Mouse (Mus musculus) thymus, adult 2 months (tissue): ENCODE results near the gene Golga2. TPM values are rescaled to one million over a fixed set of nuclear protein-coding genes. Genes with fewer than 3 reads are reported as not detected.
A peak's percentile ranks its signal among the peaks of the same experiment; 100 is the strongest.

Experiments used
- DNase-seq: peaks from one replicate; pipeline ENCODE4 v3.0.0; 2021
- H3K27ac ChIP-seq: fragments of 200-500 bp; 2 replicates; pipeline ENCODE4 v1.5.1; 2012; ENCODE audit warnings: low read length, control low read depth; ENCODE audit not compliant: control insufficient read depth, insufficient read depth
- H3K27me3 ChIP-seq: fragments of 200-500 bp; 2 replicates; pipeline ENCODE4 v1.6.1; 2012; ENCODE audit warnings: mild to moderate bottlenecking, low read length, moderate library complexity, mixed read lengths; ENCODE audit not compliant: control insufficient read depth, insufficient read depth
- H3K36me3 ChIP-seq: fragments of 200-500 bp; 2 replicates; pipeline ENCODE4 v1.6.1; 2012; ENCODE audit warnings: mild to moderate bottlenecking, low read length, moderate library complexity; ENCODE audit not compliant: control insufficient read depth, insufficient read depth
- H3K4me1 ChIP-seq: fragments of 200-500 bp; replicated peaks from 2 replicates; pipeline ENCODE4 v1.6.1; 2012; ENCODE audit warnings: low read length; ENCODE audit not compliant: control insufficient read depth, insufficient read depth
- H3K4me3 ChIP-seq: fragments of 200-500 bp; 2 replicates; pipeline ENCODE4 v1.5.1; 2012; ENCODE audit warnings: mild to moderate bottlenecking, low read length, control low read depth, moderate library complexity; ENCODE audit not compliant: control insufficient read depth, insufficient read depth
- CTCF ChIP-seq: fragments of 200-500 bp; IDR thresholded peaks from 2 replicates; pipeline ENCODE4 v1.5.1; 2012; ENCODE audit warnings: mild to moderate bottlenecking, control low read depth, low read length, moderate library complexity, borderline replicate concordance; ENCODE audit not compliant: control insufficient read depth, poor library complexity, insufficient read depth; ENCODE audit errors: extremely low read depth
- POLR2A ChIP-seq: fragments of 200-500 bp; IDR thresholded peaks from 2 replicates; pipeline ENCODE4 v1.6.1; 2012; ENCODE audit warnings: mild to moderate bottlenecking, low read length, control low read depth, moderate library complexity; ENCODE audit not compliant: control insufficient read depth, poor library complexity, insufficient read depth; ENCODE audit errors: extremely low read depth
- WGBS: fragments of 180-500 bp; shearing (Covaris S2); methylation state at CpG from one replicate; pipeline ENCODE4 v1.1.7; 2018; 5-methylcytosine and 5-hydroxymethylcytosine counted together
- polyA plus RNA-seq: library from polyadenylated mRNA; depleted of rRNA; stranded (reverse); fragments of >200 nt; gene quantifications from 2 replicates; pipeline ENCODE4 v1.2.3, GENCODE M21; 2012

The Golga2 gene
- polyA plus RNA-seq, 1 experiment: 36.6 TPM

DNA sequence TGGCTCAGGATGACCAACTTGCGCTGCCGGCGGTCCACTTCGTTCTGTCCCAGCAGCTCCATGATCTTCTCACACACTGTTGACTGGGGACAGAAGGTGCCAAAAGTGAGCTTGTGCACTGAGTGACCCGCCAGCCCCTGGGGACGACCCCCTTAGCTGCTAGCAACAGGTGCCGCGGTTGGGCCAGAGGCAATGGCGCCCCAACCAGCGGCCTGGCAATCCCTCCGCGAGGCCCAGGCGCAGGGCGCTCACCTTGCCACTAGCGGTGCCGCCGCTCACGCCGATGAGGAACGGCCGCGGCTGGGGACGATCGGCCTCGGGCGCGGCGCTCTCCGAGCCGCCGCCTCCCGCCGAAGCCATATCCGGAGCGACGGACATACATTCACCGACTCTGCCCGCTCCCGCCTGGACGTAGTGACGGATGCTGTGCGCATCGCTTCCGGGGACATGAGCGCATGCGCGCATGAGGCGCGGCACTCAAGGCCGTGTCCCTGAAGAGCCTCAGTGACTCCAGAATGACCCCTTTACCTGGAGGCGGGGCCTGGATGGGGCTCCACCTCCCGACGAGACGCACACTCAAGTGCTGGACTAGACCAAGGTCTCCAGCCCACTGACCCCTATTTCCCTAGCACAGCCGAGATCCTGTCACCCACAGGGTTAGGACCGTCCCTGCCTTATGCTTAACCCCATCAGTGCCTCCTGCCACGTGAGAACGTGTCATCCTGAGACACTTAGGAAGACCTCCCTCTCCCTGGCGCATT lies 27.3 kb upstream of the Golga2 start, which contains the start of gene Uck1:
Gene Uck1 (minus strand): TSS at position 503 of the 761 bp plus-strand sequence.
- WGBS: 1% methylated on average over 59 of the region's 59 CpGs
- H3K27ac ChIP-seq: no peak within 1 kb of the TSS
- peak; percentile 89 for DNase-seq
- peaks cover 10% of the 10 kb centered on the region for H3K4me1 ChIP-seq
- peak within 1 kb of the TSS; percentile 72 for H3K4me3 ChIP-seq
- TF ChIP-seq POLR2A (peak; percentile 75), CTCF (no peak)
- H3K36me3 ChIP-seq: peaks cover 12% of the 10 kb centered on the region
- no peaks in the 10 kb centered on the region for H3K27me3 ChIP-seq

DNA sequence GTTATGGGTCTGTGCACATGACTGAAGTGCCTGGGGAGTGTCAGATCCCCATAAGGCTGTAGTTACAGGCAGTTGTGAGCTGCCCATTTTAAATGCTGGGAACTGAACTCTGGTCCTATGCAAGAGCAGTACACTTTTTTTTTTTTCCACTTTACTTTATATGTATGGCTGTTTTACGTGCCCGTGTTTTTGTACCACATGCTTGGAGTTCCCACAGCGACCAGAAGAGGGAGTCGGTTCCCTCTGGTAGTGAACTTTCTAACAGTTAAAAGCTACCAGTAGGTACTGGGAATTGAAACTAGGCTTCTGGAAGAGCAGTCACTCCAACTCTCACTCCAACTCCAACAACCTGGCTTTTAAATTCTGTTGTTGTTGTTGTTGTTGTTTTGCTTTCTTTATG lies 26.5 kb upstream of the Golga2 start:
- peaks cover 10% of the 10 kb centered on the region for H3K4me1 ChIP-seq
- peak; percentile 71 for DNase-seq
- 30% methylated on average over 4 of the region's 4 CpGs for WGBS

DNA sequence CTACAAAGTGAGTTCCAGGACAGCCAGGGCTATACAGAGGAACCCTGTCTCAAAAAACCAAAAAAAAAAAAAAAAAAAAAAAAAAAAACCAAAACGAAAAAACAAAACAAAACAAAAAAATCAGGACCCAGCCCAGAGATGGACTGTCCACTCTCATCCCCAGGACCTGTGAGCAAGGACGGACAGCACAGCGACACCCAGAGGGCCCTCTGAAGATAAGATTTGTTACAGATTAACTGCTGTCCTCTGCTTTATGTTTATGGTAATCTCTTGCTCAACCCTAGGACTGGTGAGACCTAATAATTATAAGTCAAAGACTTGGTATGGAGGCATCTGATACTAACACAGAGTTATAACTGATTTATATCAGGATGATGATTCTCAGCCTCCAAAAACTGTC lies 11.4 kb upstream of the Golga2 start:
- no peaks in the 10 kb centered on the region for H3K27me3 ChIP-seq
- H3K27ac ChIP-seq: no peak overlapping the region
- H3K4me3 ChIP-seq: no peak overlapping the region
- 87% methylated on average over 3 of the region's 3 CpGs for WGBS
- DNase-seq: no peak
- no peak for TF ChIP-seq POLR2A
- no peak for TF ChIP-seq CTCF
- H3K4me1 ChIP-seq: no peaks in the 10 kb centered on the region
- H3K36me3 ChIP-seq: peaks cover 27% of the 10 kb centered on the region

More for the DNA sequence above, 26.5 kb upstream of the Golga2 start:
- TF ChIP-seq CTCF (no peak), POLR2A (no peak)
- H3K4me3 ChIP-seq: no peak overlapping the region
- peaks cover 12% of the 10 kb centered on the region for H3K36me3 ChIP-seq
- H3K27ac ChIP-seq: no peak overlapping the region
- no peaks in the 10 kb centered on the region for H3K27me3 ChIP-seq

DNA sequence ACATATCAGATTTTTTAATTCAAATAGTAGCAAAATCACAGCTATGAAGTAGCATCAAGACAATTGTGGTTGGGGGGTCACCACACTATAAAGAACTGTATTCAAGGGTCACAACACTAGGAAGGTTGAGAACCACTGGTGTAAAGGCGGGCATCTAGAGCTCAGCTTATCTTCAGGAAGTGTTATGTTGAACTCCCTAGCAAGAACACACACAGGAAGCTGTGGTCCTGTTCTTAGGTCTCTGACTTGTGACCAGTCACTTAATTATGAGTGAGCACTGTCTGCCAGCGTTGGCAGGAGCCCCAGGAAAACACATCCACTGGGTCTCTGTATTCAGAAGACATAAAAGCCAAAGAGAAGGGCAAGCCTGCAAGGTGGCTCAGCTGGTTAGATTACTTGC lies 4.9 kb upstream of the Golga2 start:
- Histone ChIP-seq H3K4me1 (peaks cover 4% of the 10 kb centered on the region), H3K27me3 (no peaks in the 10 kb centered on the region), H3K4me3 (no peak overlapping the region), H3K36me3 (peaks cover 31% of the 10 kb centered on the region), H3K27ac (no peak overlapping the region)
- WGBS: 74% methylated on average over 2 of the region's 2 CpGs
- no peak for DNase-seq
- TF ChIP-seq POLR2A (no peak), CTCF (no peak)

DNA sequence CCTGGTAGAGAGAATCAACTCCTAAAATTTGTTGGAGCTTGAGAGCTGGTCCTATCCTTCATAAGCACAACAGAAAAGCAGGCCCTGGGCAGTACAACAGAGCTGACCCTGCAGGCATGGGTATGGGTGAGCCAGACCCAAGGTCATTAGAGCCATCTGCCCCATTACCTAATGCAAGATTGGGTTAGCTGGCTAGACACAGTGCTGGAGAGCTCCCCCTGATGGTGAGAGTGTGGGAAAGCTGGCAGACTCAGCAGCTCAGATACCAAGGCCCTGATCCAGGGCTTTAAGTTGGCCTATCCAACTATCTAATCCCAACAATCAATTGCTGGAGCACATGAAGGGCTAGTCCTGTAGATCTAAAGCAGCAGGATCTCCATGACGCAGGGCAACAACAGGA lies 4.5 kb upstream of the Golga2 start:
- 92% methylated on average over 1 of the region's 1 CpGs for WGBS
- DNase-seq: peak; percentile 58
- Histone ChIP-seq H3K4me1 (peaks cover 5% of the 10 kb centered on the region), H3K27me3 (no peaks in the 10 kb centered on the region), H3K36me3 (peaks cover 28% of the 10 kb centered on the region), H3K27ac (no peak overlapping the region), H3K4me3 (no peak overlapping the region)
- TF ChIP-seq CTCF: peak; percentile 73; the same call in 1 of the 2 replicates
- TF ChIP-seq POLR2A: no peak

DNA sequence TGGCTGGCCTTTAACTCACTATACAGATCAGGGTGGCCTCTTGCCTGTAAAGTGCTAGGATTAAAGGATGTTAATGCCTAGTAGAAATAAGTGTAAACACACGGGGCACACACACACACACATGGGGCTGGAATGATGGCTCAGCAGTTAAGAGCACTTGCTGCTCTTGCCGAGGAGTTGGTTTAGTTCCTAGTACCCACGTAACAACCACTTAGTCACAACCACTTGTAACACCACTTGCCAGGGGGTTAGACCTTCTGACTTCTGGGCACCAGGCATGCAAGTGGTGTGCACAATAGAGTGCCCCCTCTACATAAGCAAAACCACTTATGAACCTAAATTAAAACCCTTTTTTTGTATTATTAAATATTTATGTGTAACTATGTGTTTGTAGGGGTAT lies 3.2 kb upstream of the Golga2 start:
- WGBS: 85% methylated on average over 3 of the region's 3 CpGs
- Histone ChIP-seq H3K27ac (no peak overlapping the region), H3K36me3 (peaks cover 17% of the 10 kb centered on the region), H3K4me3 (no peak overlapping the region), H3K27me3 (no peaks in the 10 kb centered on the region), H3K4me1 (peaks cover 9% of the 10 kb centered on the region)
- TF ChIP-seq POLR2A: no peak
- TF ChIP-seq CTCF: no peak
- no peak for DNase-seq

DNA sequence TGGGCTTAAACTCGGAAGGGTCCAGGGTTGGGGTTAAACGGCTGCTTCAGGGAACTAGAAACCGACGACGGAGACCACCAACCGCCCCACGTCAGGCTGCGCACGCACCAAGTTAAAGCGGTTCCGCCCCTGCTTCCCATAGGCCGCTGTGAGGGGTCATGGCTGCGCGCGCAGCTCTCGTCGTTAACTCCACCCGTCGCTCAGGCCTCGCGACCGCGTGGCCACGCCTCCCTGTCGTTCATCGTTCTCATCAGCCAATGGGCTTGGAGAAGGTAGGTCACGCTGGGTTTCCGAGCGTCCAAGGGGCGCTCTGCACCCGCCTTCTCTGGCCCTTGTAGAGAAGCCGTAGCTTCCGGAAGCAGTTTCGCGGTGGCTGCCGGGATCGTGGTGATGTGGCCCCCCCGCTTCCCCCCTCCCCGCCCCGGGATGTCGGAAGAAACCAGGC lies 761 bp downstream of the Golga2 start, which contains the start of gene Swi5:
Gene Swi5 (minus strand): TSS at position 153 of the 445 bp plus-strand sequence.
- Histone ChIP-seq H3K36me3 (0 out of 2 replicates have a peak, but pooled peaks cover 4% of the 10 kb centered on the region), H3K4me1 (peaks cover 11% of the 10 kb centered on the region), H3K27ac (peak within 1 kb of the TSS; percentile 27; the same call in 1 of the 2 replicates), H3K27me3 (no peaks in the 10 kb centered on the region), H3K4me3 (peak within 1 kb of the TSS; percentile 85)
- peak; percentile 96 for DNase-seq
- under 1% methylated on average over 39 of the region's 41 CpGs for WGBS
- peak; percentile 89 for TF ChIP-seq POLR2A
- peak; percentile 58; the same call in 1 of the 2 replicates for TF ChIP-seq CTCF
